Mouse (Mus musculus): ENCODE results near the gene Tmem233.

The Tmem233 gene

DNA sequence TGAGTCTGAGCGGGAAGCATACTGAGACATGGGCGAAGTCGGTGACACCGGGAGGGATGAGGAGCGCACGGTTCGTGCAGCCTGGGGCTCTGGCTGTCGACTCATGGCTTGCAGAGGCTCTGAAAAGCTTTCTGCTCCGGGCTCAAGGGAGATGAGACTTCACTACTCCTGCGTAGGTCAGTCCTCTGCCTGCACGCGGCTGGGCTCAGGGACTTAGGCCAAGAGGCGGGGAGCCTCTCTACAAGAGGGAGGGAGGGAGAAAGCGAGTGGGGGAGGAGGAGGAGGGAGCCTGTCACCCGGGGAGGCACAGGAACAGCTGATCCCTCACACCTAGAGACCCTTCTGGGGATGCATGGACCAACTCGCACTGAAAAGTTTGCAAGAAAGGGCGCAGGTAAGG, at the start of gene Tmem233:
TSS of gene Tmem233 (minus strand) at position 164 of the 400 bp plus-strand sequence.
- peak; percentile 8 for DNase-seq

DNA sequence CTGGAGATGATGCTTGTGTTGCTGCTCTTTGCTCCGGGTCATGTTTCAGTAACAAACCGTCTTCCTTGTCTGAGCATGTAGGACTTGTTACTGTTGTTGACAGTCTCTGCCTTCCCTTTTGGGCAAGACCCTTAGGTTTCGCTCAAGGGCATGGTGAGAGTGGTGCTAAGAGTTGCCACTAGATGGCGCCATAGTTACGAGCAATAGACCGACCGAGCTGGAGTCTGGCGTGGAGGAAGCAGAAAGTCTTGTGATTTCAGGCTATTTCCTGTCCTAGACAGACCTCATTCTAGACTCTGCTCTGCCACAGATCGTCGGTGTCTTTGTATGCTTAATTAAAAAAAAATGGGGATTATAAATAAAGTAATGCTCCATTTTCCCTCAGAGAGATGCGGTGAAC, 40.3 kb upstream of the Tmem233 start:
- peak; percentile 74 for DNase-seq

DNA sequence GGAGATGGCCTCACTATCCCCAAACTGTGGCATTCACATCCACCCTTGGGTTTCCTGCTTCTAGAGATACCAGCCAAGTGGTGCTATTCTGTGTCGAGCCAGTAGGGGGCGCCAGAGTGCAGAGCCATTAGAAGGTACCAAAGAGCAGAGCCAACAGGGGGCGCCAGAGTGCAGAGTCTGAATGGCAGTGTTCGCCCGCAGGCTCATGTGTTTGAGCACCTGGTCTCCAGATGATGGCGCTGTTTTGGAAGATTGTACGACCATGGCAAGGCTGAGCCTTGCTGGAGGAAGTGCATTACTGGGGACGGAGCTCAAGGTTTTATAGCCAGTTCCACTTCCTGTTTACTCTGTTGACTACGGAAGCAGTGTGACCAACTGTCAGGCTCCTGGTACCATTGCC, 33.5 kb upstream of the Tmem233 start:
- peak; percentile 46 for DNase-seq

DNA sequence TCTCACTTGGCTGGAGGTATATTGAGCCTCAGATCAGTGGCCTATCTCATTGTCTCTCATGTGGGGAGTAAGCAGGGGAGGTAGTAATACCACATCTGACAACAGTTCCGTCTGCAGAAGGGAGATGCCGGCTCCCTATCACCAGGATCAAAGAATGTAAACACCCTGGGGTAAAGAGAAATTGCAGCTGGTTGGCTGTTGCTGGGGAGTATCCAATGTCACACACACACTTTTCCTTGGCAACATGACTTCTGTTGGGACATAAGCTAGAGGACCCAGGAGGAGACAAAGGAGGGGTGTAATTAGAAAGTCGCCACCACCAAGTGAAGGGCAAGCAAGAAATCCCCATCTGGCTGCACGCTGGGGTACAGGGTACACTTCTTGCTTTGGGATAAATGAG, 33.1 kb upstream of the Tmem233 start:
- DNase-seq = no peak

DNA sequence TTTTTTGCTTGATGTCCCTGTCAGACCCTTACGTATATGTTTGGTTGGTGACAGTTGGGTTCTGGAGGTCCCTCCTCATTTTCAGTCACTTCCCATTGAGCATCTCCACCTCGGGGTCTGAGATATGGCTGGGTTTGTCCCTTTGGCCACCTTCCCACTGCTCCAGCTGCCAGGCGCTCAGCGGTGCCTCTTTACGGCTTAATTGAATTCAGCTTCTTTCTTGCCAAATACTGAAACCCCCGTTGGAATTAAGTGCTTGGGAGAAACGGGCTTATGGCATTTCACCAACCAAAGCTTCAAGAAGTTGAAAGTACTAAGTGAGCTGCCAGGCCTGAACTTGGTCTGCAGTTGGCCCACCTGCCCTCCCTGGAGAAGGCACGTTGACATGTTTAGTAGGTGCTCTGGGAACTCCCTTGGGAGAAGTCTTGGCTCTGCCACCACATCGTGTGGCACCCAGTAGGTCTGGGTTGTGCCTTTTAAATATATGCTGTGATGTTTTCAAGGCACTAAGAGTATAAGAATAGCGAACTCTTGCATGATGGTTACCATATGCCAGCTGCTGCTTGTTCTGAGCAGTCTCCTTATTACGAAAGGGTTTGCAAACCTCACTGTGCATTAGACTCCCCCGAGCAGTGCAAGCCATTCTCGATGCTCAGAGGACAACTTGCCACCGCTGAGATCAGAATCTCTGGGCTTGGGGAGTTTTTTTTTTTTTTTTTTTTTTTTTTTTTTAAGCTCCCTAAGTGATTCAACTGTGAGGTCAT, 32.2 kb upstream of the Tmem233 start:
- no peak for DNase-seq

DNA sequence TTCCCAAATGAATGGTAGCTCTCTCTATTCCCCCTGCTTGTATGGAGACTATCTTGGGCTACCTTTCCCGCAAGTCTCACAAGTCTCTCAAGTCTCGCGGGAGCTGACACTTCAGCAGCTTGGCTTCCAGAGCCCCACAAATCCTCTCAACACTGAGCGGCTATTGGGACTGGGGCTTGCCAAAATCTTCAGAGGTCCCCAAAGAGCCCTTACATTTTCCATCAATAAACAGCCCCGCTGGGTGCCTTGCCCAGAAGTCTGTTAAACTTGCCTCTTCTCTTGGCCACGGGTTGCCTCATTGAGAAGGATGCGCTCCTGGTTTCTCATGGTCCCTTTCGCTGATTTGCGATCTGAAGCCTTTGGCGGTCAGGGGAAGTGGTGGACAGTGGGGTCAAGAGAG, 25.6 kb upstream of the Tmem233 start:
- no peak for DNase-seq

DNA sequence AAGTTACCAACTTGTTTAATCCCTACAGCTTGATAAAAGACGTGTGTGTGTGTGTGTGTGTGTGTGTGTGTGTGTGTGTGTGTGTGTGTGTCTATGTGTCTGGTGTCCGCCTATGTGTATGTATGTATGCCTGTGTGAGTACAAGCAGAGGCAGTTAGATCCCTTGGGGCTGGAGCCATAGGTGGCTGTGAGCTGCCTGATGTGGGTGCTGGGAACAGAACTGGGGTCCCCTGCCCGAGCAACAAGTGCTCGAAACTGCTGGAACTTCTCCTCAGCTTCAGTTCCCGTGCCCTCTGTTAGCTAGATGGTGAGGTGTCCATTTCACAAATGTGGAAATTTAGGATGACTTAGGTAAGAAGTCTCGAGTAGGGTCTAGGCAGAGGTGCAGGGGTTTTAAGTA, 1.2 kb upstream of the Tmem233 start:
- no peak for DNase-seq

DNA sequence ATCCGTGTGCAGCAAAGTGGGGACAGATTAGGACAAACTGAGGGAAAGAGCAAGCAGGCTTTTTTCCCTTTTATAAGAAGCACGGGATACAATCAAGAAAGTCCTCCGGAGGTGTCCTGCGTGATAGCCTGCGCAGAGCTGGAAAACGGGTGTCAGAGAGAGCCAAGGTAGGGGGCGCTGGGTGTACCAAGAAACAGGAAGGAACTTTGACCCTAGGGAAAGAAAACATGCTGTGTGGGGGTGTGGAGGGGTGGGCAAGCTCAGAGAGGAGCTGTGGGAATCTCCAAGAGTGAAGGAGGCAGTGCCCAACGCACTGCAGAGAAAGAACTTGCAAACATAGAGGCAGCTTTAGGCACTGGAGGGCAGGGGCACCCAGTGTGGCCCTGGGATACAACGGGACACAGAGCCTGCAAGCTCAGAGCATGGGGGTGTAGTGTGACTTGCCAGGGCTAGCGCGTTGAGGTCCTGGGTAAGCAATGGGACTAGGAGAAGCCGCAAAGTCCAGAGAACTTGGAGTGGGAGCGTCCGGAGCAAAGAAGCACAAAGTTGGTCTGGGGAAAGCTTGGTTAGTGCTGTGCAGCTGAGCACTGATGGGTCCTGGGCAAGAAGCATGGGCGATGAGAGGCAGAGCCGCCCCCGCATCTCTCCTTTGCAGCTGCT, 673 bp downstream of the Tmem233 start:
- no peak for DNase-seq

DNA sequence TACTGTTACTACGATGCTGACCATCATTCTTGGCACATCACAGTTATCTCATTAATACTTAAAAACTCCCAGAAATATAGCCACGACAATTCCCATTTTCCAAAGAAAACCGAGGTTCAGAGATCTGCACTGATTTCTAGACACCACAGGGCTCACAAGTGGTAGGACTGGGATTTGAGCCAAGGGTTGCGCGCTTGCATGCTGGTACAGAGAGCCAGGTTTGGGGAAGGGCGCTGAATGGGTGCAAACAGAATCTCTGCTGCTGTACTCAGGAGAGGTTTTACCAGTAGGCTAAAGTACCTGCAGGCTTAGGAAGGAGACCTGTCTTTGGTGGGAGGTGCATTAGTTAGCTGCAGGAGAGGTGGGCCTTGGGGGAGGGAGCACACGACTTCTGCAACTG, 1.4 kb downstream of the Tmem233 start:
- DNase-seq = no peak

DNA sequence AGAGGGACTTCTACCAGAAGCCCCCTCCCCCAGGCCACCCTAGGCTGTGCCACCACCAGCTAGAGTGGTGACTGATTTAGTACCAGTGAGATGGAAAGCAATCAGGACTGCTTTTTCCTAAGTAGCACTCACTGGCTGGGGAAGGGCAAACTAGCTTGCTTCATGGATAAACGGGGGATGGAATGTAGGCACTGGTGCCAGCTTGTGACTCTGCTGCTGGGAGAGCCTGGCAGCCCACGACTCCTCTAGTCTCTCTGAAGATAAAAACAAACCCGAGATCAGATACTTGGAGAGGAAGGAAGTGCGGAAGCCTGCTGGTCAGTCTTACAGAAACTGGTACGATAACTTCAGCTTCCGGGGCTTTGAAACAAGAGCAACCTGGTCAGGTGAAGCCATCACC, 2.3 kb downstream of the Tmem233 start:
- DNase-seq = no peak

DNA sequence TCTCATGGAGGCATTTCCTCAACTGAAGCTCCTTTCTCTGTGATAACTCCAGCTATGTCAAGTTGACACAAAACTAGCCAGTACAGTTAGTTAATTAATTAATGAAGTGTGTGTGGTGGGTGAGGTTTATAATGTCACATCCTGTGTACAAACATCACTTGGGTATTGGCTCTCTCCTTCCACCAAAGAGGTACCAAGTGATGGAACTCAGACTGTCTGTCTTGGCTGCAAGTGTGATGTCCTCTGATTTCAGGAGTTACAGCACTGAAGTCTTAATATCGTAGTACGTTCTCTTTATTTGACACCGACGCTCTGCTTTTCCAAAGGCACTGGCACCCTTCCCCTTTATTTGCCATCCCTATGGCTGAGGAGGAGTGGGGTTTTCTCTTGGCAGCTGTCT, 13.4 kb downstream of the Tmem233 start:
- DNase-seq = no peak

DNA sequence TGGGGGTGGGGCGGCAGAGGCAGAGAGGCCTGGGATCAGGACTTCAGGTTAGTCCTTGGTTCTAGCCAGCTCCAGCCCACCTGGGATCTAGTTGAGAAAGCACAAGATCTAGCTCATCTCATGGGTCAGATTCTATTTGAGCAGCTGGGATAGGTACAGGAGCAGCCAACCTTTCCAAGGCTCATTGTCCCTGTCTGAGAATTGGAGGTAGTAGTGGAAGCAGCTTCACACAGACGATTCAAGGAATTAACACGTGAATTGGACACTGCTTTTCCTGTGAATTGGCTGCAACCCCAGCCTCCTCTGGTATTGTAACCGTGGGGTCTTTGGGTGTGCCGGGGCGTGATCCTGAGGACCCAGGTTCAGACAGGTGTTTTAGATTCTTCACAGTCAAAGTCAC, 30.2 kb downstream of the Tmem233 start:
- no peak for DNase-seq

DNA sequence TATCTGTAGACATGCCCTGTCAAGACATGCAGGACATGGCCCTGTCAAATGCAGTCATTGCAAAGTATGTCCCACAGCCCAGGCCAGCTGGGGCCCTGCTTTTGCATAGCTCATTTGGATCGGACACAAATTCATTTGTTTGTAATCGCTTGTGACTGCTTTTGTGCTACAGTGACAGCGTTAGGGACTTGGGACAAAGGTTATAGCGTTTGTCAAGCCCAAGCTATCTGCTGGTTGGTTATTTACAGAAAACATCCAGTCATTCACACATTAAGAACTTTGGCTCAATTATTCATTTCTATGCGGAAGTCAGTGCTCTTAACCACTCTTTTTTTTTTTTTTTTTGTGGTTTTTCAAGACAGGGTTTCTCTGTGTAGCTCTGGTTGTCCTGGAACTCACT, 30.9 kb downstream of the Tmem233 start:
- no peak for DNase-seq

DNA sequence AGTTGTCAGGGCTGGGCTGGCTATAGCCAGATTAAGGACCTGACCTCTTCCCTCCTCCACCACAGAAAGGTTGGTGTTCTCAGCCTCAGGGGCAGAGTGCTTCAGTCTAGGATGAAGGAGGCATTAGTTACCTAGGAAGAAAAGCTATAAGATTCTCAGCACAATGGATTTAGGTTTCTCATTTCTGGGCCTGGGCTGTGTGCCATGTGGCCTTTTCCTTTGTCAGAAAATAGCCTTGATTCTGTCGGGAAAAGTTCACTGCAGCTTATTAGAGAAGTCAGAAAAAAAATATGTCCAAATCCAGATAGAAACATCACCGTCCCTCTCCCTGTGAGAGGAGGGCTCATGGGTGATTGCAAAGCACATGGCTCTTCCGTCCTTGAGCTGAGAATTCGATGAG, 33.2 kb downstream of the Tmem233 start:
- DNase-seq = no peak

DNA sequence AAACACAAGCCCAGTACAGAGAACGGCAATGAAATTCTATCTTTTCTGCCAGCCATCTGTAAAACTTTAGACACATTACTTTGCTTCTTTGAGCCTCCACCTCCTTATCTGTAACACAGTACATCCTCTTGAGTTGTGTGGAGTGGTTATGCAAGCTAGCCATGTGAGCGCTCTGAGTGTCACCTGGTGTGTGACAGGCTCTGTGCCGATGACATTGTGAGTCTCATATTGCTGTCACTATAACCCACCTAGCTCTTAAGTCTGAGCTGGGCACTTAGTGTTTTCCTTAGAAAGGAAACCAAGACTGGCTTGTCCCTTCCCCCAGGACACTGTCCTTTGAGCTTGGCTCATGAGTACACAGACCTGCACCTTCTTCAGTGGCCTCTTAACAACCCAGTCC, 34.7 kb downstream of the Tmem233 start:
- DNase-seq = no peak

DNA sequence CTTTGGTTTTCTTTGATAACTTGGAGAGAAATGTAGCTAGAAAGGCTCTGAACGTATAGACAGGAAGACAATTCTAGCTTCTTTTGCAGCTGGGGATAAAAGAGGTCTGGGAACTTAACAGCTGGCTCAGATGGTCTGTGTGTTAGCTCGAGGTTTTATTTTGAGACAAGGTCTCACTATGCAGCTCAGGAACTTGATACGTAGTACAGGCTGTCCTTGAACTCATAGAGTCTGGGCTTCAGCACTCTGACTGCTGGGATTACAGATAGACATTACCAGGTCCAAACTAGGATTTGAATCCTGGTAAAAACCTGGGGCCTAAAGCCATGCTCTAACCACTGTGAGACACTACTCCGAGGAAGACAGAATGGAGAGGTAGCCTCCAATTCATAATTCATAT, 36.8 kb downstream of the Tmem233 start:
- DNase-seq = no peak

DNA sequence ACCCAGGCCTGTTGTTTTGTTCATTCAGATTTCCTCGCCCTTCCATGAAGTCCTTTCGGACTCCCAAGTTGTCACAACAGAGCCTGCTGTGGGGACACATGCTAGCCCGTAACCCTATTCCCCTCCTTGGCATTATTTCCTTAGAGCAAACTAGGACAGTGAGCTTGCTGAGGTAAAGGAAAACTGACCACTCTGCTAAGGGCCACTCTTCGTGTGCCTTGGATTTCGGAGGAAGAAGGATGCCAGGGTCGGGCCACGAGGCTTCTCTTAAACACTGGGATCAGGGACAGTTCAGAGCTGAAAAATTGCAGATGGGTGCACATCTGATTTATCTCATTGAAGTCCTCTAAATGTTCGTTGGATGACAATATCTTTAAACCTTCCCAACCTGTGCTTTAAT, 37.5 kb downstream of the Tmem233 start:
- no peak for DNase-seq

DNA sequence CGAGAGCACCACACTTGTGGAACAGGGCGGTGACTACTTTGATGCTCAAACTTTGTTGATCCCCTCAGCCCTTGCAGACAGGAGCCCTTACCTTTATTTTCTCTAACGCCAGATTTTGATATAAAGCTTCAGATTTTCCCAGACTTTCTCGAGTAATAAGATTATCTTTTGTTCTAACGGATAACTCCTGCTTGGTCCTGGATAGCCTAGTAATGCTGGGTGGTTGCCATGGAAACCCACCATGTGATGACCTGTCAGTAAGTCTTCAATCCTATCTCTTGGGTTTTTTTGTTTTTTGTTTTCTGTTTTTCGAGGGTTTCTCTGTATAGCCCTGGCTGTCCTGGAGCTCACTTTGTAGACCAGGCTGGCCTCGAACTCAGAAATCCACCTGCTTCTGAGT, 40.8 kb downstream of the Tmem233 start:
- DNase-seq = no peak

DNA sequence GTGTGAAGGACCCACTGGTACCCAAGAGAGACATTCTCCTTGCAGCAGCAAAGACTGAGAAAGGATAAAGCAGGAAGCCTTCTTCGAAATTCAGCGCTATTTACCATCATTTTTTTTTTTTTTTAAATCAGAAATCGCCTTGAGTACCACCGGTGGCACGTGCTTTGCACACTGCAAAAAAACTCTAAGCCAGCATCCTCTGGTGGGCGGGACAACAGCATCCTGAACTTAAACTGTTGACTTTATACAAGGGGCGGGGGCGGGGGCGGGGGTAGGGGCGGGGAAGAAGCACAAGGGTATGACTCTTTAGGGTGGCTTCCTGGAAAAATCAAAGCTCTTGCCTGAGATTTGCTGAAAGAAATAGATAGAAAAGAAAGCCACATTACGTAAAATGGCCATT, 43.3 kb downstream of the Tmem233 start:
- DNase-seq = no peak

DNA sequence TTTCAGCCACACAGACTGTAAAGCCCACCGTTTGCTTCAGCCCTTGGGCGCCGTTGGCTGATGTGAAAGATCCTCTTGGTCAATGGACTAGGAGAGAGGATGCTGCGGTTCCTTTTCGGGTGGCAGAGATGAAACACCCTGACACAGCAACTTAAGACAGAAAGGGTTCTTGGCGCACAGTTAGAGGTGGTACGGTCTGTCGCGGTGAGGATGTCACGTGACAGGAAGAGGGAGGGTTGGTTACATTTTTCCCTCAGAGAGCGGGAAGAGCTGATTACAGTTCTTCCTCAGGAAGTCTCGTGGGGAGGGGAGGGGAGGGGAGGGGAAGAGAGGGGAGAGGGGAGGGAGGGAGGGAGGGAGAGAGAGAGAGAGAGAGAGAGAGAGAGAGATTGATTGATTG, 45.3 kb downstream of the Tmem233 start:
- DNase-seq = no peak

DNA sequence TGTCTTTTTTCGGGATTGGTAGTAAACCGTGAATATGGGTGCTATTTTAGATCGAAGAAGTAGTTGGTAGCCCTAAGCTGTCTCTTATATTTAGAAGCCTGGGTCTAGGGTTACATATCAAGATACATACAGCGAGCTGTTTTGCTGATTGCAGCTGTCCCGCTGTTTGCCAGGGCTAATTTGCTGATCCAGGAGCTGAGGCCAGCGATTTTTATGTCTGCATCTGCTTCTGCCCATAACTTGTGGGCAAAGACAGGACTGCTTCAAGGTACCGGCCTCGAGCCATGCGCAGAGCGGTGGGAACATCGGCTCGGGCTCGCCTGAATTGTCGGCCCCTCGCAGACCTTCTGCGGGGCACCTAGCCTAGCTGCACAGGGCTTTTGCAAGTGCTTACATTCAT, 46.6 kb downstream of the Tmem233 start:
- DNase-seq = no peak

DNA sequence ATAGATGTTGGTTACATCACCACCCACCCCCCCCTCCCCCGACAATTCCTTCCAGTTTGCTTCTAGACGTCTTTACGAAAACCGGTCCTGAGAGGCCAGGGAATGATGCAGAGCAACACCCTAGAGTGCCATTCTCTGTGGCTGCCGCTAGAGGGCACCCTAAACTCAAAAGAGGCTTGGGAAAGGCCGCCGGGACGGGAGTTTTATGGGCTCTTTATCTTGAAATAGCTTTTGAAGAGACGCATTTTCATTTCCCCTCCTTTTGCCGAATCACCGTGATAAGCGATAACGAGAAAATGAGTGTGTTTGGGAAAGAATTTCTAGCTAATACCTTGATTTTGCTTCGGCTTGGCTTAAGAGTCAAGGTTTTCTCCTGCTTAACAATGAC, 51.9 kb downstream of the Tmem233 start:
- DNase-seq = peak; percentile 80

DNA sequence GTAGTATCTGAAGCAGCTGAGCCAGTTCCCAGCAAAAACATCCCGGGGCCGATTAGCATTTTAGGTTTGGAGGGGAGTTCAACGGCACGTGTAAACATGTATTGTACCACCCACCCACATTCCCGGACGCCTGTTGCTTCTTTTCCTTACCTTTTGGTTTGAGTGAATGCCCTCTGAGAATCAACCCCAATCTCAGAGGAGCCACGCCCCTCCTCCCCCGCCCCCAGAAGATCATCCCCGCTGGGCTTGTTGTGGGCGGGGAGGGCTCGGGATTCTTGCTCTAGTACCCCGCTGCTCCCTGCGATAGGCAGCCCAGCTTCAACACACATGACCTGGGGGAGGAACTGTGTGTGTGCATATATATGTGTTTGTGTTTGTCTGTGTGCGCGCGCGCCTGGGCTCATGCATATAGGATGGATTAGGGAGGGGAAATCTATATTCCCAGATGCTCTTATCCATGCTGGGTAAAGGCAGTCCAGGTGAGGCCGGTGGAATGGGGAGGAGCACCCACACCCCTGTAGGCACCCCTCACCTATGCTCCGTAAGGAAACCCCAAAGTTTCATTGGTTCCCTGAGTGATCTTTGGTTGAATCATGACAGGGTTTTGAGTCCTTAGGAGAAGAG, 52.4 kb downstream of the Tmem233 start:
- DNase-seq = no peak

DNA sequence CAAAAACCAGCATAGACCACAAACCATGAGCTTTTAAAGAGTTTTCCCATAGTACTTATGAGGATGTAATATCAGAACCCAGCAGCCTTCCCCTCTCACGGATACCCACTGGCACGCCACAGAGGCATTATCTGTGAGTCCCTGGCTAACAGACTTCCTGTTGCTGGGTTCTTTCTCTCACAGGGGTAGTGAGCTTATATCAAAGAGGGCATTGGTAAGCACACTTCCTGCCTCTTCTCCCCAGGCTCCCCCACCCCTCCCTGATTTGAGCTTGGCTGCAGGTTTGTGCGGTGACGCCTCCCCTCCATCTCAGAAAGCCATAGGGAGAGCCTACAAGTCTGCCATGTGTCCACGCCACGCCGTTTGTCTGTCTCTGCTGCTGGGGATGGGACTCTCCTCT, 54.0 kb downstream of the Tmem233 start:
- no peak for DNase-seq

DNA sequence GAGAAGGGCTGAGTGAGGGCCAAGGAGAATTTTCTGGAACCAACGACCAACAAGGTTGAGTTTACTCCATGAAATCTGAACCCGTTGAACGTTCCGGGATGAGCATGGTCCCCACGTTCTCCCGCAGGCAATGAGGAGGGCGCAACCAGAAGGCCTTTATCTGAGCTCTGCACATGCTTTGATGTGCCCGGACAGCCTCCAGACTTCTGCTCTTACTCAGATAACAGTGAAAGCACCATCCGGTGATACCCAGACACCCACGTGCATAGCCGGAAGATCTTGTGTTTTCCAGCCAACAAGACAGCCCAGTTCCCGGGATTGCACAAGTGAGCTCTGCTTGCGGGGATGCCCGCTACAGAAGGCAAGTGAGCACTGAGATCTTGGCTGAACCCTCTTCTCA, 56.5 kb downstream of the Tmem233 start:
- DNase-seq = no peak
